Mouse (Mus musculus): Measurements from ENCODE around the gene Nhp2. TPM values are rescaled to one million over a fixed set of nuclear protein-coding genes. Genes with fewer than 3 reads are reported as not detected.

The Nhp2 gene
- polyA plus RNA-seq, 2 experiments, result 78.3 to 136 TPM

DNA sequence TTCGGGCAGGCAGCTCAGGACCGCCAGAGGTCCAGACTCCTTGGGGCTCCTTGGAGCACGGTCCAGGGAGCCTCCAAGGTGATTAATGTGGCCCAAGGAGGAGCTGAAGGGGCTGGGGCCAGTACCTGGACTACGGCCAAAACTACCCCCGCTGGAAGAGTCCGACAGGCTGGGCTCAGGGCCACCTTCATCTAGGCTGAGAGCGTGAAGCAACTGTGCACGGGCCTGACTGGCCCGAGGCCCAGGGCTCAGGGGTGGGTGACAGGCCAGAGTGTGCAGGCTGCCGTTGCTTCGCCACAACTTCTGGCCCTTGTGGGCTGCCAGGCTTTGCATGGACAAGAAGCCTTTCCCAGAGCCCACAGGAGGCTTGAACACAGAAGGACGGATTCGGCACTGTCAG lies 25.8 kb downstream of the Nhp2 start:
- H3K4me2 ChIP-seq (ENCODE audit: low read depth), result no peak overlapping the region
- ATAC-seq (ENCODE audit: insufficient read depth) (no peak), DNase-seq (ENCODE audit: low read depth in 3 of 3, low spot score in 3 of 3) (no peak)
- no peaks in the 10 kb centered on the region for H3K36me3 ChIP-seq (replicated peaks; ENCODE audit: control insufficient read depth, insufficient read depth, low read depth)
- no peak overlapping the region for H3K9ac ChIP-seq (replicated peaks)
- H3K27me3 ChIP-seq (ENCODE audit: control insufficient read depth, insufficient read depth, low read length), result peaks cover 10% of the 10 kb centered on the region
- H3K9me3 ChIP-seq (ENCODE audit: control insufficient read depth, low read length), result no peaks in the 10 kb centered on the region
- H3K4me3 ChIP-seq (ENCODE audit: insufficient read depth in 1 of 2, low read depth in 2 of 2, low read length in 2 of 2), result no peak overlapping the region
- TF ChIP-seq CTCF (IDR thresholded peaks at IDR 0.05; ENCODE audit: low read depth) (no peak), EP300 (IDR thresholded peaks at IDR 0.05; ENCODE audit: low read depth) (no peak)
- WGBS (ENCODE audit: insufficient replicate concordance), result 78% methylated on average over 13 of the region's 13 CpGs
- H3K4me1 ChIP-seq (replicated peaks; ENCODE audit: control insufficient read depth in 2 of 2, insufficient read depth in 2 of 2, low read length in 1 of 2), result 0 out of 4 replicates have a peak, but pooled peaks cover 0 to 2% of the 10 kb centered on the region in 2 experiments
- no peak overlapping the region for H3K27ac ChIP-seq

DNA sequence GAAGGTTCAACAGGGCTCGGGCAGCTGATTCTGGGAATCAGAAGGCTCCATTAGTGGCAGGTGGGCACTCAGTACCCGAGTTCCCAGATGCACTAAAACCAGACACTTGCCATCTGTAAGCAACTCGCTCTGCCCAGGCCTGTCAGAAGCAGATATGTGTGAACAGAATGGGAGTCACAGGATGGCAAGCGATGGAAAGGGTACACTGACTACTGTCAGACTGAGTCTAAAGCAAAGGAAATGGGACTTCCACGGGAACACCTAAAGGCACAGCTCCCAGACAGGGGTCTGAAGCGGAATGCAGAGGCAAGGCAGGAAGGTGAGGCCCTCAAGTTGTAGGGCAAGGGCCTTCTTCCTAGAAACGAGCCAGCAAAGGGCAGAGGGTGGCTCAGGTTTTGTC lies 26.7 kb downstream of the Nhp2 start:
- H3K36me3 ChIP-seq (replicated peaks; ENCODE audit: control insufficient read depth, insufficient read depth, low read depth), result no peaks in the 10 kb centered on the region
- H3K4me1 ChIP-seq (replicated peaks; ENCODE audit: control insufficient read depth in 2 of 2, insufficient read depth in 2 of 2, low read length in 1 of 2), result 0 out of 4 replicates have a peak, but pooled peaks cover 0 to 2% of the 10 kb centered on the region in 2 experiments
- WGBS (ENCODE audit: insufficient replicate concordance), result 59% methylated on average over 7 of the region's 7 CpGs
- no peaks in the 10 kb centered on the region for H3K9me3 ChIP-seq (ENCODE audit: control insufficient read depth, low read length)
- H3K27ac ChIP-seq, result no peak overlapping the region
- H3K9ac ChIP-seq (replicated peaks), result no peak overlapping the region
- TF ChIP-seq EP300 (IDR thresholded peaks at IDR 0.05; ENCODE audit: low read depth) (no peak), CTCF (IDR thresholded peaks at IDR 0.05; ENCODE audit: low read depth) (no peak)
- H3K27me3 ChIP-seq (ENCODE audit: control insufficient read depth, insufficient read depth, low read length), result peaks cover 20% of the 10 kb centered on the region
- no peak overlapping the region for H3K4me2 ChIP-seq (ENCODE audit: low read depth)
- ATAC-seq (ENCODE audit: insufficient read depth), result no peak
- H3K4me3 ChIP-seq (ENCODE audit: insufficient read depth in 1 of 2, low read depth in 2 of 2, low read length in 2 of 2), result no peak overlapping the region
- no peak for DNase-seq (ENCODE audit: low read depth in 3 of 3, low spot score in 3 of 3)

DNA sequence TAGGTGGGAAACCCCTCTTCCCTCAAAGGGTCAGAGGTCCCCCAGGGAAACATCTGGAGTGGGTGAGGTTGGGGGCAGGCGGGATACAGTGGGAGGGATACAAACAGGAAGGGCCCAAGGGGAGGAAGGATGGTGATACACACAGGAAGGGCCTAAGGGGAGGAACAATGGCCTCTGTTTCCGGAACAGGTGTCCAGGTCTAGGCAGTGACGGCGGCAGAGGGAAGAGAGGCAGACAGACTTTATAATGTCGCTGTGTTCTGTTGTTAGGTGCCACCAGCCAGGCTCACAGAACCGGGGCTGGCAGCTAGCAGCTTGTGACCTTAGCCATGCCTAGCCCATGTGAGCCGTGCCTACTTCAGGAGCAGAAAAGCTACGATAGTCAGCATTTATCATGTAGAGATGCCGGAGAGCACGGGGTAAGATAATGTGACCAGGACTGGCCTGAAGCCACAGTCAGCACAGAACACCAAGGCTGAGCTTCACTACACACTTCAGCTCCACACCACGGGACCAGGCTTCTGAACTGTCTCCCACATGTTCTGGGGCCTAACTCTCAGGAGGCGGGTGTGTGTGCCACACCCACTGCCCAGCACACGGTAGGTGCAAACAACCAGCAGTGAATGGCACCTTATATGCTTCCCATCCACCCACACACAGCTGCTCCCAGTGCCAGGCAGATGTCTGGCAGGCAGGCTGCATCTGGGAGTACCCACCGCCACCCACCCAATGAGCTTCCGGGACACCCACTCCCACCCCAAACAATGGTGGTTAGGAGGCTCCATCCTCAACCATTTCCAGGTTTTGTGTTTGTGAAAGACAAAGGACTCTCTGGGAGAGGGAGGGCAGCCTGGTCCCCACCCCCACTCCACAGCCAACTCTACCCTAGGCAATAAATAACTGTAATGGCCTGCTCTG lies 27.5 kb downstream of the Nhp2 start:
- 0 out of 4 replicates have a peak, but pooled peaks cover 0 to 2% of the 10 kb centered on the region in 2 experiments for H3K4me1 ChIP-seq (replicated peaks; ENCODE audit: control insufficient read depth in 2 of 2, insufficient read depth in 2 of 2, low read length in 1 of 2)
- H3K4me3 ChIP-seq (ENCODE audit: insufficient read depth in 1 of 2, low read depth in 2 of 2, low read length in 2 of 2), result no peak overlapping the region
- WGBS (ENCODE audit: insufficient replicate concordance), result 34% methylated on average over 15 of the region's 15 CpGs
- H3K36me3 ChIP-seq (replicated peaks; ENCODE audit: control insufficient read depth, insufficient read depth, low read depth), result no peaks in the 10 kb centered on the region
- no peak for ATAC-seq (ENCODE audit: insufficient read depth)
- no peak overlapping the region for H3K27ac ChIP-seq
- H3K9ac ChIP-seq (replicated peaks), result no peak overlapping the region
- H3K9me3 ChIP-seq (ENCODE audit: control insufficient read depth, low read length), result no peaks in the 10 kb centered on the region
- H3K4me2 ChIP-seq (ENCODE audit: low read depth), result no peak overlapping the region
- peaks cover 26% of the 10 kb centered on the region for H3K27me3 ChIP-seq (ENCODE audit: control insufficient read depth, insufficient read depth, low read length)
- no peak for DNase-seq (ENCODE audit: low read depth in 3 of 3, low spot score in 3 of 3)
- TF ChIP-seq CTCF (IDR thresholded peaks at IDR 0.05; ENCODE audit: low read depth) (no peak), EP300 (IDR thresholded peaks at IDR 0.05; ENCODE audit: low read depth) (no peak)

DNA sequence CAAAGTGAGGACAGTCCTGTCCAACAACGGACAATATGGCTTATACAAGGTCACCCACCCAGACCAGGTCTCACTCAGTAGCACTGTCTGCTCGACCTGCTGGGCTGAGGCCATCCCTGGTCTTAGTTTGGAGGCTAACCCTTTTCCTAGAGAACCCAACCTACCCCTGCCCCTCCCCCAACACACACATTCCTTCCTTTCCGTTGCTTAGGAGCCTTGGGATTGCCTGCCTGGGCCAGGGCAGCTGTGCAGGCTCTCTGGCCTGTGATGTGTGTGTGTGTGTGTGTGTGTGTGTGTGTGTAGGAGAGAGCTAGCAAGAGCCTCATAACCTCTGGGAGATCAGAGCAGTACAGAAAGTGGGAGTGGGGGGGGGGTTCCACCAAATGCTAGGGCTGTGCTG lies 29.0 kb downstream of the Nhp2 start:
- no peak for DNase-seq (ENCODE audit: low read depth in 3 of 3, low spot score in 3 of 3)
- no peak overlapping the region for H3K4me2 ChIP-seq (ENCODE audit: low read depth)
- H3K27ac ChIP-seq, result no peak overlapping the region
- H3K9me3 ChIP-seq (ENCODE audit: control insufficient read depth, low read length), result no peaks in the 10 kb centered on the region
- TF ChIP-seq EP300 (IDR thresholded peaks at IDR 0.05; ENCODE audit: low read depth), result no peak
- TF ChIP-seq CTCF (IDR thresholded peaks at IDR 0.05; ENCODE audit: low read depth), result no peak
- 0 out of 4 replicates have a peak, but pooled peaks cover 0 to 2% of the 10 kb centered on the region in 2 experiments for H3K4me1 ChIP-seq (replicated peaks; ENCODE audit: control insufficient read depth in 2 of 2, insufficient read depth in 2 of 2, low read length in 1 of 2)
- no peak overlapping the region for H3K4me3 ChIP-seq (ENCODE audit: insufficient read depth in 1 of 2, low read depth in 2 of 2, low read length in 2 of 2)
- 44% methylated on average over 3 of the region's 3 CpGs for WGBS (ENCODE audit: insufficient replicate concordance)
- no peak for ATAC-seq (ENCODE audit: insufficient read depth)
- peaks cover 26% of the 10 kb centered on the region for H3K27me3 ChIP-seq (ENCODE audit: control insufficient read depth, insufficient read depth, low read length)
- H3K9ac ChIP-seq (replicated peaks), result no peak overlapping the region
- H3K36me3 ChIP-seq (replicated peaks; ENCODE audit: control insufficient read depth, insufficient read depth, low read depth), result no peaks in the 10 kb centered on the region

Measured in liver, embryonic 14.5 days (tissue).